Mouse (Mus musculus) heart, postnatal 0 days (tissue): ENCODE measurements at regions not wholly inside any gene's neighbourhood (a gene's known extent, or its start where the extent isn't known, plus 50 kb on each side); places are given as distances from the start of the nearest gene placed in this dataset.

Source experiments
- ATAC-seq: fragments of 200-750 bp; cut with Nextera tagmentation; 2 replicates; pipeline ENCODE4 v1.8.0; 2017; ENCODE audit warnings: low read depth, moderate number of reproducible peaks, moderate library complexity; ENCODE audit not compliant: insufficient read depth
- DNase-seq: peaks from one replicate; pipeline ENCODE4 v3.0.0-alpha.2; 2016; ENCODE audit warnings: low spot score
- H3K27ac ChIP-seq: fragments of 300-500 bp; sonication (generic); 2 replicates; pipeline ENCODE4 v1.5.1; 2014; ENCODE audit warnings: low read depth, mild to moderate bottlenecking
- H3K27me3 ChIP-seq: fragments of 300-500 bp; sonication (generic); 2 replicates; pipeline ENCODE4 v1.6.1; 2014; ENCODE audit warnings: low read length, mixed read lengths; ENCODE audit not compliant: control insufficient read depth, insufficient read depth
- H3K36me3 ChIP-seq: fragments of 300-500 bp; sonication (generic); replicated peaks from 2 replicates; pipeline ENCODE4 v1.6.1; 2014; ENCODE audit warnings: low read length, mixed read lengths; ENCODE audit not compliant: control insufficient read depth, insufficient read depth
- H3K4me1 ChIP-seq: fragments of 300-500 bp; sonication (generic); 2 replicates; pipeline ENCODE4 v1.6.1; 2014; ENCODE audit warnings: antibody characterized with exemption; ENCODE audit not compliant: control insufficient read depth, insufficient read depth
- H3K4me2 ChIP-seq: fragments of 300-500 bp; sonication (generic); 2 replicates; pipeline ENCODE4 v1.6.1; 2014; ENCODE audit warnings: low read depth, mild to moderate bottlenecking, low read length, moderate library complexity
- H3K4me3 ChIP-seq: fragments of 300-500 bp; sonication (generic); 2 replicates; pipeline ENCODE4 v1.5.1; 2014; ENCODE audit warnings: low read depth, low read length
- H3K9ac ChIP-seq: fragments of 300-500 bp; sonication (generic); replicated peaks from 2 replicates; pipeline ENCODE4 v1.6.1; 2014; ENCODE audit warnings: low read depth, low read length, mixed read lengths
- H3K9me3 ChIP-seq: fragments of 300-500 bp; sonication (generic); replicated peaks from 2 replicates; pipeline ENCODE4 v1.6.1; 2016; ENCODE audit warnings: low read length; ENCODE audit not compliant: control insufficient read depth
- CTCF ChIP-seq: IDR thresholded peaks from 2 replicates; pipeline ENCODE4 v1.5.1; 2016; ENCODE audit warnings: antibody characterized with exemption, control low read depth, low read depth
- EP300 ChIP-seq: IDR thresholded peaks from 2 replicates; pipeline ENCODE4 v1.6.1; 2016; ENCODE audit warnings: antibody characterized with exemption, low read depth
- WGBS: fragments of 180-500 bp; shearing (Covaris S2); extraction: QIAGEN DNeasy Blood & Tissue Kit; methylation state at CpG from one replicate; pipeline ENCODE4 v1.1.7; 2014; 5-methylcytosine and 5-hydroxymethylcytosine counted together

- ATAC-seq = no peak
- Histone ChIP-seq H3K9ac (no peak overlapping the region), H3K36me3 (no peaks in the 10 kb centered on the region), H3K27me3 (peaks cover 6% of the 10 kb centered on the region), H3K4me1 (no peaks in the 10 kb centered on the region), H3K27ac (no peak overlapping the region), H3K4me3 (no peak overlapping the region), H3K4me2 (no peak overlapping the region), H3K9me3 (no peaks in the 10 kb centered on the region)
- DNase-seq = no peak
- TF ChIP-seq CTCF = no peak
- no peak for TF ChIP-seq EP300
- WGBS = 78% methylated on average over 10 of the region's 10 CpGs
Observed at GRCm38 (mm10) chr6:84333666-84334179, 260.0 kb downstream of the Cyp26b1 start.

GRCm38 (mm10) chr6:84329106-84329505, 264.6 kb downstream of the Cyp26b1 start:
- H3K4me2 ChIP-seq = no peak overlapping the region
- WGBS = 30% methylated on average over 7 of the region's 7 CpGs
- no peaks in the 10 kb centered on the region for H3K9me3 ChIP-seq
- TF ChIP-seq EP300 (no peak), CTCF (no peak)
- ATAC-seq (no peak), DNase-seq (no peak)
- no peaks in the 10 kb centered on the region for H3K4me1 ChIP-seq
- peaks cover 18% of the 10 kb centered on the region for H3K27me3 ChIP-seq
- H3K36me3 ChIP-seq = no peaks in the 10 kb centered on the region
- no peak overlapping the region for H3K4me3 ChIP-seq
- H3K27ac ChIP-seq = no peak overlapping the region
- no peak overlapping the region for H3K9ac ChIP-seq

- Histone ChIP-seq H3K4me3 (no peak overlapping the region), H3K9me3 (no peaks in the 10 kb centered on the region), H3K27ac (no peak overlapping the region), H3K4me2 (no peak overlapping the region), H3K4me1 (no peaks in the 10 kb centered on the region), H3K36me3 (no peaks in the 10 kb centered on the region), H3K9ac (no peak overlapping the region), H3K27me3 (peaks cover 27% of the 10 kb centered on the region)
- TF ChIP-seq EP300 (no peak), CTCF (no peak)
- DNase-seq (no peak), ATAC-seq (no peak)
- 38% methylated on average over 3 of the region's 3 CpGs for WGBS
Observed at GRCm38 (mm10) chr6:84328030-84328390, 265.7 kb downstream of the Cyp26b1 start.

GRCm38 (mm10) chr6:84327306-84328029, 266.2 kb downstream of the Cyp26b1 start:
- Histone ChIP-seq H3K9me3 (no peaks in the 10 kb centered on the region), H3K9ac (no peak overlapping the region), H3K4me3 (no peak overlapping the region), H3K4me1 (no peaks in the 10 kb centered on the region), H3K27me3 (peaks cover 28% of the 10 kb centered on the region), H3K4me2 (no peak overlapping the region), H3K36me3 (no peaks in the 10 kb centered on the region), H3K27ac (no peak overlapping the region)
- TF ChIP-seq CTCF (no peak), EP300 (no peak)
- ATAC-seq (no peak), DNase-seq (no peak)
- WGBS = 61% methylated on average over 5 of the region's 5 CpGs

- TF ChIP-seq EP300 (no peak), CTCF (no peak)
- no peaks in the 10 kb centered on the region for H3K4me1 ChIP-seq
- WGBS = 41% methylated on average over 5 of the region's 5 CpGs
- no peak overlapping the region for H3K4me3 ChIP-seq
- no peak overlapping the region for H3K9ac ChIP-seq
- H3K4me2 ChIP-seq = no peak overlapping the region
- DNase-seq (no peak), ATAC-seq (peak; percentile 63)
- peaks cover 39% of the 10 kb centered on the region for H3K27me3 ChIP-seq
- no peaks in the 10 kb centered on the region for H3K36me3 ChIP-seq
- no peaks in the 10 kb centered on the region for H3K9me3 ChIP-seq
- no peak overlapping the region for H3K27ac ChIP-seq
Observed at GRCm38 (mm10) chr6:84325384-84326114, 268.2 kb downstream of the Cyp26b1 start.
